Mouse (Mus musculus): Measurements from ENCODE around the gene Mtx2.

Mtx2 gene

DNA sequence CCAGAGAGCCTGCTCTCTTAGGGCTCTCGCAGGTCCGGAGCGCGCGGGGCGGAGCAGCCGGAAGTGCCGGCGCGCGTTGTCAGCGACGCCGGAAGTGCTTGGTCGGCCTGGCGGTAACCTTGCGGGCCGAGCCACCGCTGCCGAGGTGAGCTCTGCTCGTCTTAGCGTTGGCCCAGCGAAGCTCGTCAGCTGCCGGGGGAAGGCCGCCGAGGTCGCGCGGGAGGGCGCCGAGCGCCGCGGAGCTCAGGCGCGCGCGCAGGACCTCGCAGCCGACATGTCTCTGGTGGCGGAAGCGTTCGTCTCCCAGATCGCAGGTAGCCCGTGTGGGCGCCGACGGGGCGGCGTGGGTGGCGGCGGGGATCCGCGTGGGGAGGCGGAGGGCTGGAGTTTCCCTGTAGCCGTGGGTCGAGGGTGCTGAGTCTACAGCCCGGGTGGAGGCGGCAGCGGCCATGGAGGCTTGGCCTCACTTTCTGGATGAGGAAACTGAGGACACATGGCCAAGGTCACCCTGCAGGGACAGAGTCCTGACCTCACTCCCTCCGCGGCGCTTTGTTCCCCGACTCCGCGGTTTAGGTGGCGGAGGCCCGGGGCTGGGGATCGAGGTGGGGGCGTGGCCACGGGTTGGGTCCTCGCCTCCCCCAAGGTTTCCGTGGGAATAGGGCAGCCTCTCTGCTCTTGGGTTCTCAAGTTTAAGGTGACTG, at the start of gene Mtx2:
Gene Mtx2, plus strand, starts transcription at position 74 of the 701 bp plus-strand sequence.
- peak; percentile 79 to 88 for DNase-seq

DNA sequence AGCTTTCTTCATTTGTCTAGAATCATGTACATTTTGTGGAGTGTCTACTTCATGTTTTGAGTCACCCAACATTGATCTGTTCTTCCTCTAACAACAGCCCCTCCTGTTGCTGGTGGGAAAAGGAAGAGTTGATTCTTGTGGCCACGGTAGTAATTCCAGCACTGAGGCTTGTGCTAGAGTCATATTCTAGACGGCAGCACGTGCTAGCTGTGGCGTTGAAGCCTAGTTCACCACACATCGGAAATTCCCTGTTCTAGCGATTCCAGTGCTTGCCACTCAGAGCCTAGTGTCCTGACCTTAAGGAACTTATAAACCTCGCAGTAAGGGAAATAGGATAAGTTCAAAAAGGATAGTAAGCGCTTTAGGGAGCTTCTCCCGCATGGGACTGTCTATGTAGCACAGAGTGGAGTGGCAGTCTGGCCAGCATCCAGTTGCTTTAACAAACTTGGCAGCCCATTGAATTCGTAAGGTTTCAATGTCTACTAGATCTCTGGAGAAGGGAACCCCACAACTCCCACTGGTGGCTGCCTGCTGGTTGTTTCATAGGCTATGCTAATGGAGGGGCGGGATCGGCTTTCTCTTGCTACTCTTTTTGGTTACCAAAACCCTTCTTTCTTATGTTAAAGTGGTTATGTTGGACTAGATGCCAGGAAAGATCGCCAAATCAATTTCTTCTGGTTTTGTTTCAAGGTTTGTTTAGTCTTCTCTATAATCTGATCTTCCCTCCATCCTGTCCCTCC, 47.9 kb upstream of the Mtx2 start:
- DNase-seq = no peak

DNA sequence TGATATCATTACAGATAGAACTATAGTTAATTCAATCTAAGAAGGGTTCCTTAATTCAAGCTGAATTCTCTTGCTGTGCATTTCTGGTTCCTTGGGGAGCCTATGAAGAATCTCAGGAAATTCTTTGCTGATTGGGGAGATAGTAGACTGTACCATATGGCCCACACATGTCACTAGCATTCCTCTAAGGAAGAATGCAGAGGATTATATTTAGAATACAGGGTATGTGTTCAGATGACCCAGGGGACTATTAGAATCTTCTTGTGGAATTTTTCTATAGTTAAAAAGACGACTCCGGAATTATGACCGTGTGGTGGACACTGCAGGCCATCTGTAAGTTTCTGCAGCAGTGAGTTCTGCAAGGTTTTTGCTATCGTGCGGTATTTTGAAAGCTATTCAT, 44.2 kb upstream of the Mtx2 start:
- no peak for DNase-seq

DNA sequence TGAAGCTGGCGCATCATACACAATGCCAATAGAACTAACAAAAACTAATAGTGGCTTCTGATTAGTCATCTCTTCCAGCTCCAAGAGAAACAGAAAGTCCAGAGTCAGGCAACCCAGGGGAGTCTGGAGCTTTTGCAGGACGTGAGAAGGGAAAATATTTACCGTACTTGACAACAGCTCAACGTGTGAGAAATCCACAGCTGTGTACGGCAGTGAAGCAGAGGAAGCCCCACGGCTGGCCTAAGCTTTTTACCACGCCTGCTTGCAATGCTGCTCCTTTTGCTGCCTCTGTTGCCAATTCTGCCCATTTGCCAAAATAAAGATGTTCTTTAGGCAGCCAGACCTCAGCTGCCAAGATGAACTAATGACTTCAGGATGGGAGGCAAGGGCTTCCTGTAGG, 30.1 kb upstream of the Mtx2 start:
- DNase-seq = no peak

DNA sequence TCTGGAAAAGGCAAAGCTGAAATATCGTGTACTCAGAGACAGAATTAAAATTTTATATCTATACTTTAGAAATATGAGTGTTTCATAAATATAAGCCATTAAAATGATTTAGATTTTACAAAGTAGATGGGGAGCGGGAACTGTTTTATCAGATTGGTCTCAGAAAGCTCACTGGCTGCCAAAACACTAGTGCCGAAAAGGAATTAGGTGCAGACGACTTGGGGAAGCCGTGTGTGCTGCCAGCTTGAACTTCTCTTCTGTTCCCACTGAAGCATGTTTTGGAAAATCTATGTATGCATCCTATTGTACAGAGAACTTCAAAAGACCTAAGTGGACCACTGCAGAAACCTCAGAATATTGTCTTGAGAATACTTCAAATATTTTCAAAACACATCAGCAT, 17.2 kb upstream of the Mtx2 start:
- DNase-seq = no peak

DNA sequence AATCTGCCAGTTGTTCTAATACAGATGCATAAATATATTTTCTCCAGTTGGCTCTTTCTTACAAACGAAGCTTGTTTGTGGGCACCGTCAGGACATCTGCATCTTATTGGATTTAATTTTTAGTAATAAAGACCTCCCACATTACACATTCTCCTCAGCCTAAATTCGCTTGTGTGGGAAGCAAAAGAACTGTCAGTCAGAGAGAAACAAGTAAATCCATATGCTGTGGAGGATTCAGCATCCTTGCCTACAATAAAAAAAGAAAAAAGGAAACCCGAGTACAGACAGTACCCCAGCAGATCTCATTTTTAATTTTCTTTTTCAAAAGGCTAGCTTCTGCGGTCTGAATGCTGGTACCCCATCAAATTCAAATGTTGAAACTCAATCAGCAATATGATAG, 2.9 kb upstream of the Mtx2 start:
- no peak for DNase-seq

DNA sequence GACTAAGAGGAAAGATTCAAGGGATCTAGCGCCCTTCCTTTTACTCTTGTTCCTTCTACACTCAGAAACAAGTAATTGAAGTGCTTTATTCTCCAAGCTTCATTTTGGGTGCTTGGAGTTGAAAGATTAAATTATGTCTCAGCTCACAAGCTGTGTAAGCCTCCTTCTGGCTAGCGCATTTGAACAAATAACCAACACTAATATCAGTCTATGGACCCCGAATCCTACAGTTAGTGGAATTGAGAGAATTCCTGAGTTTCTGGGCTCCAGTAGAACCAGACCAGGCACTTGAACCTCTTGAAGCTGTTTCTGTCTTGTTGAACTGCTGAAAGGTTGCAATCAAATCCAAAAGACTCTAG, 253 bp upstream of the Mtx2 start:
- no peak for DNase-seq

DNA sequence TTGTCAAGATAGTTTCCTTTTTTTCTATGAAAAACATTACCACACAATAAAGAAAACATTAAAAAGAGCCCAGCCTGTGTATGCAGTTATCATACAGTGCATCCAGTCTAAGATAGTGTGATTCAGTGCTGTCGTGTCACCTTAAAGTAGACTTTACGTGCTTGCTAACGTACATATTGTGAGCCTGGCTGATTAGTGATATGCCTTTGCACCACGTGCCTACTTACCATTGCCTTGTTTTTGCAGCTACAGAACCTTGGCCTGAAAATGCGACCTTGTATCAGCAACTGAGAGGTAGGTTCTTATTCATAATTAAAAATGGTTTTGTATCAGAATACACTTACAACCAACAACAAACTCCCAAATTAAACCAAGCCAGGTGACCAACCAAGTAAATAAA, 21.4 kb downstream of the Mtx2 start:
- no peak for DNase-seq

DNA sequence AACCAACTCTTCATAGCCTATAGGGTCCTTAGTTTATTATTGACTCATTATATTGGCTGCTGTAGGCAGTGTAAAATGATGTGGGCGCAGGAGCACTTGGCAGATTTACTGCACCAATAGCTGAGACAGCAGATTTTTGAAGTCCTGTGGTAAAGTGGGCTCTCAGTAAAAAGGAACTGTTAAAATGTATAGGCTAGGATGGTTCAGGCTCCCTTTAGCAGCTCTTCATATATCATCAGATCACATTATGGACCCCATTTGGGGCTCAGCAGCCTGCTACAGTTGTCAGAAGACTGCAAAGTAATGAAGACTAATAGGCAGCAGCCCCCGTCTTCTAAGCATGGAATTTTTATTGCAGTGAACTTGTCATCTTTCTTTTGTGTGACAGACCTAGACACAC, 21.9 kb downstream of the Mtx2 start:
- no peak for DNase-seq

DNA sequence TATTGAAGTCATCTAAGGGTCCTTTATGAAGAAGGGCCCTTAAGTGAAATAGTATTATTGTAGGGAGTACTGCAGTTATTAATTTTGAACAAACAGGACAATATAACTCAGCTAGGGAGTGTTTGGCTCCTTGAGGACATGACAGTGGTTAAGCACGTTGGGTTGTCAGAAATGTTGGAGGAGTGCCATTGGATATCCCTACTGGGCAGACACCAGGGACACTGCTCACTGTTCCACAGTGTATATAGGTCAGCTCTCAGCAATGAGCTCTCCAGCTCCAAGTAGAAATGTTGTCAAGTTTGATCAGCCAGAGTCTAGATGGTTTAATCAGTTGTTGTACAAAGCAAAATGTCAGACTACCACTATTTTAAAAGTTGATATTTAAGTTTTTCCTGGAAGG, 24.4 kb downstream of the Mtx2 start:
- peak; percentile 47 to 69 for DNase-seq

DNA sequence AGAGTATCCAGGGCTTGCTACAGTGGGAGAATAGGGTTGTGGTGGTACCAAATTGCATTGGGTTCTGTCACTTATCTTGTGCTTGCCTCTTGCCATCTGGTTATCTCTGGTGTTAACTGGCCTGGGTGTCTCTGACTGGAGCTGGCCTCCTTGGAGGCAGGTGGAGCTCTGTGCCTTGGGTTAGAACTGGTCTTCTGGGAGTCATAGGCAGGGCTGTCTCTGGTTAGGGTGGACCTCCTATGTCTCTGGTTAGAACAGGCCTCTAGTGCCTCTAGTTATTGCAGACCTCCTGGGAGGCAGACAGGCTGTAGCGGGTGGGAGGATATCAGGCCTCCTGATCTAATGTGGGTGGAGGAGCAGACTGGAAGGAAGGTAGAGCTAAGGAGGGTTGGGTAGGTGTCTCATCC, 36.5 kb downstream of the Mtx2 start:
- no peak for DNase-seq

DNA sequence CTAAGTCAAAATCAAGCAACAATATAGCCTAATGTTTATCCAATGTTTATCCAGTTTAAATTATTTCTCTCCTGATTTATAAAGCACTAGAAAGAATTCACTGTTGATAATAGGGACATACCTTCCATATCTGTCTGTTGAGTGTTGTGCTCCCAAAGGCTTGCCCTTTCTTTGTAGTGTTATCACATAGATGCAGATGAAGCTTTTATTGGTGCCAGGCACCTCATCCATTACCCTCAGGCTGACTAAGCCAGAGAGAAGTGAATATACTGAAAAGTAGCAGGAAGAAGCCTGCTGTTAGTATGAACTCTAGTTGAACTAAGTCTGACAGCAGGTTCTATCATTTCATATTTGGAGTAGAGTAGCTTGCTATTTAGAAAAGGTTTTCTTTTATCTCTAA, 39.8 kb downstream of the Mtx2 start:
- DNase-seq = no peak

DNA sequence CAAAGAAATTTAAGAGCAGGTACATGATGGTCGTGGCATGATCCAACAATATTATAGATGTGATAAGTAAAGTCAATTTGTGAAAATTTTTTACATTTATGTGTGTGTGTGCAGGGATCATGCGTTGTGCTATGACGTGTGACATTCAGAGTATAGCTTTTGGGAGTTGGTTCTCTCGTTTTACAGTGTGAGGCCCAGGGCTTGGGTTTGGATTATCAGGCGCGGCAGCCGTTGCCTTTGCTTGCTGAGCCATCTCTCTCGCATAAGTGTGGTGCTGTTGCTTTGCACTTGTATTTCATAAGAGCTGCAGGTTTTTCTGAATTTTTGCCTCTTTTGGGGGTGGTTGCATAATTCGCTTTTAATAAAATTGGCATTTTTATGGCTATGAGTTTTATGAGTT, 48.4 kb downstream of the Mtx2 start:
- DNase-seq = no peak

DNA sequence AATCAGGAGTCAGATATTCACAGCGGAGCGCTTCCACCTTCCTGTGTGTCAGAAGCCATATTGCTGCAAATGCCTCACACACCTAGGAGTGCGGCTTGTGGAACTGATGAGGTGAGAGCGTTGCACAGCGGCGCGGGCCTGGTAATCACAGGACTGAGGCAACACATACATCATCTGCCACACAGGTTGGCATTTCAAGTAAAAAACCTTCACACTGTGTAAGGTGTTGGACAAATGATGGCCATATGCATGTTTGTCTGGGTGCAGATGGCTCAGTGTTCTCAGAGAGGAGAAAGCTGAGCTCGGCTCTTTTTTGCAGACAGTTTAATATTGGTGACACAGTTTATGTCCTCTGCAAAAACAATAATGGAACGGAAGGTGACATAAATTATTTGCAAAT, 58.8 kb downstream of the Mtx2 start:
- DNase-seq = no peak

DNA sequence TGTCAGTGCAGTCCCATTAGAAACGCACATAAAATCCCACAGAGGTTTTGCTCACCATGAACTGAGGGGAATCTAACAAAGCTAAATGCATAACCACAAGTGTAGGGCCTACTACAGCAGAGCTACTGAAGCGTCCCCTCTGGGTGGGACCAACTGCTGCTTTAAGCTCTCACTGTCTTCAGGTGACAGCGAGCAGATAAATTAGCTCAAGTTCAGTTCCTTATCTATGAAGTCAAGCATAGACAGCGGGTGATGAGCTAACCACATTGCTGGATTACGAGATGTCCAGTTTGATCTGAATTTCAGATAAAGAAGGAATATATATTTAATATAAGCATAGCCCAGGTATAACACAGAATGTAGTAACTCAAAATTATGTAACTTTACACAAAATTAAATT, 66.3 kb downstream of the Mtx2 start:
- DNase-seq = no peak

DNA sequence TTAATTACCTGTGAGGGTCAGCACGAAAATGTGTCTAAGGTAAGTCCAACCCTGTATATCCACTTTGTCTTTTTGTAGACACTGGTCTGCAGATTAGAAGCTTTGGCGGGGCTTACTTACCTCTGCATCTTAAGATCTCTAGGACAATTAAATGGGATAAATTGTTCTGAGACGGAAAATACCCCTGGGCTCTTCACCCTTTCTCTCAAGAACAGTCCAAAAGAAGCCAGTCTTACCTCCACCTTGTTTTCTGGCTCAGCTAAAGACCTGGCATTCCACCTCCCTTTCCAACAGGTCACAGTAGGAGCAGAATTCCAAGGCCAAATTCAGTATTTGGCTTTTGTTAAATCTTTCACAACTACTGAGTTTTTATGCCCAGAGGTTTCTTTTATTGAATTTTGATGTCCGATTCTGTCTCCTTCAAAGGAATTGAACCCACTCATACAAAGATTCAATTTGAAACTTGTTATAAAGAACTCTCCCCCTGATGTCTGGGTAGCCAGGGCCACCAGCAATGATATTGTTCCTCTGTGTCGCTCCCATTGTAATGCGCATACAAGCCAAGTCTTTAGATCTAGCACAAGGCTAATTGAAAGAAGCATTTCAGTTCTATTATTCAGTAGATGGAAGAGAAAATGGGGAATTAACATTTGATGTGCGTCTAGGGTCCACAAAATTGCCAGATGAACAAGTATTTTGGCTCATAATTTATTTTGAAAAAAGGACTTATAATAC, 67.4 kb downstream of the Mtx2 start:
- DNase-seq = no peak

DNA sequence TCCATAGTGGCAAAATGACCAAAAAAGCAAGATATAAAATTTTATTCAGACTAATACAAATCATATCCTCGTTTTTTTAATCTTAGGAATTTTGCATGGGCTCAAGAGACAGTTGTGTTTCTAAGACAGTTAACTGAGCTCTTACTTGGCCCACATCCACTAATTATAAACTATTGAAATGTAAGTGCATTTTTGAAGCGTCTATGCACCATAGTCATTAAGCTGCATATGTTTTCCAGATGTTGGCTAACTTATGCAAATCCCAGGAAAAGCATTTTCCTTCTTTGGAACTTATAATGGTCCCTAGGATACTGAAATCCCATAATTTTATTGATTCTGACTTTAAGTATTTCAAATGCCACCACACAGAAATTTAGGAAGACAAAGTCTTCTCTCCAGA, 68.5 kb downstream of the Mtx2 start:
- no peak for DNase-seq

DNA sequence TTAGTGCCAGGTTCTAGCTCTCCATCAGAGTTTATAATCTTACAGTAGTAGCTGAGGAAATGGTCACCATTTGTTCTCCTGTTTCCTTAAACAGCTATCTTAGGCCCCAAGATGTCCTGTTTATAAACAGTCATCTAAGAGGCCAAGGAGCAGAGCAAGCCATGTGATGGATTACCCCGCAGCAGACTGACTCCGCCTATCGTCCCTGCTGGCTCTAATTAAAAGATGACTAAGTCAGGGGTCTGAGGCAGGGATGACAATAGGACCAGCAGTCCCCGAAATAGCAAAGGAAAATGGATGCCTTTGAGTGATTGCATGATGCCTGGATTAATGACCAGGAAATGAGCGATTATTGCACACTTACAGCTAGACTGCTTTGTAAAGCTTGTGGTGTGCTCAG, 74.4 kb downstream of the Mtx2 start:
- DNase-seq = no peak

DNA sequence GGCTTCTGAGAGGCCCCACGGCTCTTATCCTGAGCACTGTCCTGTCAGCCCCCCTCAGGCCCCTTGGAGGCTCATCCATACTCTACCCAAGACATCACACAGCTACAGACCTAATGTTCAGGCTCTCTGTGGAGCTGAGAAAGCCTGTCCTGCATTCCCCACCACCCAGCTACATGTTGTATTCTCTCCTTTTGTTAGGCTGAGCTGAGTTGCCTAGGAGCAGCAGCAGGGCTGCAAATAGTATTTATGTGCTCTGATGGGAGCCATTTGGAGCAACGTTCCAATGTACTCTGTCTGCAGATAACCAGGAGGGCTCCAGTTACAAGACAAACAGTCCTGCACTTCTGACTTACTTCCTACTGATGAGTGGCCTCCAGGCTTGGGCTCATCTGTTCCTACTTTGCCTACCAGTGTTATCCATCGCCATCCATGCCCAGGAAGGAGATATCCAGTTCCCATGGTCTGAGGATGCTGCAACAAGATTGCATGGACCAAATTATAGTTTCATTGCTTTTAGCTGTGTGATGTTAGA, 76.2 kb downstream of the Mtx2 start:
- DNase-seq = no peak

DNA sequence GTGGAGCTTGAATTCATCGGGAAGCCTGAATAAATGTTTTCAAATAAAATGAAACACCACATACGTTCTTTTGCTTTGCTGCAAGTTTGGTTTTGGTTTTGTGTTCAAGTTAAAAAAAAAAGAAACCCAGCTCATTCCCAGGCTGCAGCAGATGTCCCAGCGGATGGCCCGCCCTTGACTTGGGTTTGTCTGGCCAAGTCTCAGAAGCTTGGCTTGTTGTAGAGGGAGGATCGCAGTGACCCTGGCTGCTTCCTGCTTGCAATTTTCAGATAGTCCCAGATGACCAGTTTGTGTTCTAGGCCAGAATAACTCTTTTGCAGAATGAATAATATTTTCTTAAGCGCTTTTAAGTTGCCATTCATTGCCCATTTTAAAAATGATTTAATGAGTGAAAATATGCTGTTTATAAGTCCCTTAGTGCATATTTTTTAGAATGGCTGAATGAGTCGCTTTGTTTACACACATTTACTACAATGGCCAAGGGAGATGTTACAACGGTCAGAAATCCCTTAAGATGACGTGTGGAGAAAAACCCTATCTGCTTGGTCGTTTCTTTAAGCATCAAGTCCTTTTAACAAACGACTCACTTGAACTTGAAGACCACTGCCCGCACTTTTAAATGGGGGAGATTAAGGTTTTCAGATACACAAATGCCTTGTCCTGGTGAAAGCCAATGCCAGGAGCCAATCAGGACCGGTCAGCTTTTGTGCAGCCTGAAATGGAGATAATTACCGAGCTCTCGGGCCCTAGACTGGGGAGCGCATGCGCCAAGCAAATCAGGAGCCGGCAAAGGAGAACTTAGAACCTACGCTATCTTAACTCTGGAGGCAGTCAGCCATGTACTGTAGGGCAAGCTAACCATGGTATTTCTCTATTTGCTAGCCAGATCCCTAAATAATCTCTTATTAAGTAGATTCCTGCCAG, 82.0 kb downstream of the Mtx2 start:
- no peak for DNase-seq

DNA sequence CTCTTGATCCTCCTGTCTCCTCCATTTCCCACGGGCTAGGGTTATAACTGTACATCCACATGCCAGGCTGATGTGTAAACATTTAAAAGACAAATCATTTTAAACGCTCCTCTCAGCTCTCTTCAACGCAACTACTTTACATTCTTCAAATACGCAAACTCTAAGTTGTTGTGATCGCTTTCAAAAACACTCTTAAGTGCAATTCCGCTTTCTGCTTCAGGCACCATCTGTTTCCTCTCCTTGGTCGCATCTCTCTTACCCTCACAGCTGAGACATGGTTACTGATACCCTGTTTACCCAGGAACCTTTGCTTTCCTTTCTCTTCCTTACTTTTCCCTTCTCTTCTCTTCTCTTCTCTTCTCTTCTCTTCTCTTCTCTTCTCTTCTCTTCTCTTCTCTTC, 86.4 kb downstream of the Mtx2 start:
- no peak for DNase-seq

DNA sequence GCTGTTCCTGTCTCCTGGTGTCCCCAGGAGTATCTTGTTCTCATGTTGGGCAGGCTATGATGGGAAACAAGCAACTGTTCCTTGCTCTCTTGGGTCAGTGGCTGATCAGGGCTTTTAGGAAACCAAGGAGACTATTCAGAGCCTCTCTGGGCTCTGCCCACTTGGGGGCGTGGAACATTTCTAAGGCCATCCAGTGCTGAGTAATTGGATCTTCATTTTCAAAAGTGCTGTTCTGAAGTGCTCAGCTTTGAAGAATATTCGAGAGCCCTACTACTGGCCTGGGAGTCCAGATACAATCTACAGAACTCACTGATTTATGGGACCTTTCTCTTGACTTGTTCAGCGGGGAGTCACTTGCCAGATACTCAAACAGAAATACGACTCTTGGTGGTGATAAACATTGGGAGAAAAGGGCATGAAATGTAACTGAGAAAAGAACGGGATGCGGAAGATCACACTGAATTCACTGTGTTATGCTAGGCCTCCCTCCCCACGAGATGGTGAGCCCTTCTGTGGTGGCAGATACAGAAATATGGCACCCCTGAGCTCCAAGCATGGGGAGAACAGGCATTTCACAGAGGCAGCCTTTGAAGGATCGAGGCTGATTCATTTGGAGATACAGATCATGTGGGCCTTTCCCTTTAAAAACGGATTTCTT, 92.4 kb downstream of the Mtx2 start:
- DNase-seq = no peak
